Mouse (Mus musculus): ENCODE results near the gene Plod1. TPM values are rescaled to one million over a fixed set of nuclear protein-coding genes. Genes with fewer than 3 reads are reported as not detected.
A peak's percentile ranks its signal among the peaks of the same experiment; 100 is the strongest.

The Plod1 gene
- total RNA-seq, 2 experiments from 2014 or later = 12.1 to 12.6 TPM

DNA sequence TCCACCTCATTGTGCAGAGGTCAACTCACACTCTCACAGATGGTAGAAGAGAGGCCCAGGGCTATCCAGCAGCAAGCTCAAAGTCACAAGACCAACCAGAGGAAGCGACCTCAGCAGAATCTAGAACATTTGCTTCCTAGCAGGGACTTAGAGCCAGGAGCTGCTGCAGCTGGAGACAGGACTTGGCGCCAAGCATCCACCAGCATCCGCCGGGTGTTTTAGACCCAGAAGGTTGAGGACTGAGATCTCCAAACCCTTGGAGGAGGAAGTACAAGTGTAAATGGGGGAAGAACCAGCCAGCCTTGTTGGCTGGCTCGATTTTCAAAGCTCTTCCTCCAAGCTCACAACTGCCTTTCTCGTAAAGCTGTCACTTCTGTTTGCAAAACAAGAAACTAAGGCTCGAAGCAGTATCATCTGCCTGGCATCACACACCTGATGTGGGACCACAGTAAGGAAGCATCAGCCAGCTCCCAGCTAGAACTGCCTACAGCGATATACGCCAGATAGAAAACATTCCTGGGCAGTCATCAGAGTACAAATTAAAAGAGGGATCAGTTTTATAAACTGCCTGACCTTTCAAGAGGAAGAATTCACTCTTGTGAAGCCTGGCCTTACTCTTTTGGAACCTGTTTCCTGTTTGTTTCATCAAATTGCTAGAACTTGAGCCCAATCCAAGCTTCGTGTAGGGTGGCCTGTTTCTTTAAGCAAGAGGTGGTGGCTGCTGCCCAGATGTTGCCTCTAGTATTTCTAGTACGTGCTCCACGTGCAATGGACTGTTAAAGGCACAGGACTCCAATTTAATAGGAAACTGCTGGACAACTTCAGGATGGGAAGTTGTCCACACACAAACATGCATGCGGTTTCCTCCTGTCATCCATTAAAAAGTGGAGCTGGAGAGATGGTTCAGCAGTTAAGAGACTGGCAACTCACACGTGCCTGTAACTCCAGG, 1.9 kb upstream of the Plod1 start:
- no peak for DNase-seq (ENCODE audit: low spot score in 2 of 2)

DNA sequence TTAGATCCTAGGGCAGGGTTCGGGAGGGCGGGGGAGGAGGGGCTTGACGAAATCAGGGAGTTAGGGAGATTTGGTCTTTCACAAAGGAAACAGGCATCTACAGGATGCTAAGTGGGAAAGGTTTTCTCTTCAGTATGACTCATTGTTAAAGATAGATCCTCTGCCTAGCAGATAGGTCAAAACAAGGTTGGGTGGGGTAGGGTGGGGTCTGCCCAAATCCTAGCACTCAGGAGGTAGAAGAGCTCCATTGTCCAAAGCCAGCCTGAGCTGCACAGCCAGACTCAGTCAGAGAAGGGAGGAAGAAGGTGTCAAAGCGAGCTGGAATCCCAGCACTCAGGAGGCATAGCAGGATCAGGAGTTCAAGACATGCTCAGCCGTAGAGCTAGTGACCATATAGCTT, 919 bp upstream of the Plod1 start:
- no peak for DNase-seq (ENCODE audit: low spot score in 2 of 2)

DNA sequence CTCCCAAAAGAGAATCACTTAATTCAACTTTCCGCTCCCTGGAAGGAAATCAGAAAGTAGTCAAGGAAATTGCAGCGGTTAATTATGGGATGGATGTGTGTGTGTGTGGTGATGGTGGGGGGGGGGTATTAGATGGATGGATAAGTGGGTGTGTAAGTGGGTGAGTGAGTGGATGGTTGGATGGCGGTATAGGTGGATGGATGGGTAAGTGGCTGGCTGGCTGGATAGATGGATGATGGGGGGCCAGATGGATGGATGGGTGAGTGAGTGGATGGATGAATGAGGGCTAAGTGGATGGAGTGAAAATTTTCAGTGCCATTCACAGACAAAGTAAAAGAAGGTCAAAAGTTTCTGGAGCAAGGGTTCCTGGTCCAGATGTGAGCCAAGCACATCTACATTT, 454 bp upstream of the Plod1 start:
- no peak for DNase-seq (ENCODE audit: low spot score in 2 of 2)

DNA sequence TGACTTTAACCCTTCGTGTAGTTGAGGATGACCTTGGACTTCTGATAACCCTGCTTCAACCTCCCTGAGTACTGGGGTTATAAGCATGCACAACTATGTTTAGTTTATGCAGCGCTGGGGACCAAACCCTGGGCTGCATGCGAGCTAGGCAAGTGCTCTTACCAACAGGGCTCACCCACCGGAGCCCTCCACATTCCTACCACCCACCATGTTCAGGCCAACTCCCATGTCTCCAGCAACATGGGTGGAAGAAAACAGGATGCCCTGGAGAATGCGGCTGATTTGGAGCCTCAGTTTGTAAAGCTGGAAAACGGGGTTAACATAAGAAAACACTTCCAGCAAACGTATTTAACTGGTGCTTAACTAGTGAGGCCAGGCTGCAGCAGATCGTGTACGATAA, 663 bp downstream of the Plod1 start:
- no peak for DNase-seq (ENCODE audit: low spot score in 2 of 2)

DNA sequence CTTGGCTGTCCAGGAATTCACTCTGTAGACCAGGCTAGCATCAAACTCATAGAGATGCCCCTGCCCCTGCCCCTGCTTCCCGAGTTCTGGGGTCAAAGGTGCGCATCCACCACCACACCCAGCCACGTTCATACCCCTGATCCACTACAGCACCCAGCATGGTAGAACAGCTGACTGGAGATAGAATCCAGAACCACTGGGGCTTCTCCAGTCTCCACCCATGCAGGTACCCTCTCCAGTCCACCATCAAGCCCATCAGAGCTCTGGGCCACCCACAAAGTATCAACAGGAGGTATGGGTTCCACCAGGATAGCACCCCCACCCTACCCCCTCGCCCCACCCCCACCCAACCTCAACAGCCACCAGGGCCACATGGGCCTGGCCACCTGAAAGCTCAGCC, 2.0 kb downstream of the Plod1 start:
- no peak for DNase-seq (ENCODE audit: low spot score in 2 of 2)

DNA sequence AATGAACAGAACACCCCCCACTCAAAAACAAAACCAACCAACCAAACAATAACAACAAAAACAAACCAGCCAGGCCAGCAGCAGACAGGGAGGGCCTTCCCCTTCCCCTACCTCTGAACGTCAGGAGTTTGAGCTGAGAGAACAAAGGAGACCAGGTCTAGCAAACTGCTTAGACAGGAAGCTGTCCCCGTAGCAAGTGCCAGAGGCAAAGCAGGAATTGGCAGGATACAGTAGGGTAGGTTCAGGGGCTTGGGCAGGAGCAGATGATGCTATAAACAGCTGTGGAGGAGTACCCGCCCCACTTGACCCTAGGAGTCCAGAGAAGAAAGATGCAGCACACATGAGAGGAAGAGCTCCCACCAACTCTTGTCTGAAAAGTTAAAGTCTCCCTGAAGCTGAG, 2.4 kb downstream of the Plod1 start:
- no peak for DNase-seq (ENCODE audit: low spot score in 2 of 2)

DNA sequence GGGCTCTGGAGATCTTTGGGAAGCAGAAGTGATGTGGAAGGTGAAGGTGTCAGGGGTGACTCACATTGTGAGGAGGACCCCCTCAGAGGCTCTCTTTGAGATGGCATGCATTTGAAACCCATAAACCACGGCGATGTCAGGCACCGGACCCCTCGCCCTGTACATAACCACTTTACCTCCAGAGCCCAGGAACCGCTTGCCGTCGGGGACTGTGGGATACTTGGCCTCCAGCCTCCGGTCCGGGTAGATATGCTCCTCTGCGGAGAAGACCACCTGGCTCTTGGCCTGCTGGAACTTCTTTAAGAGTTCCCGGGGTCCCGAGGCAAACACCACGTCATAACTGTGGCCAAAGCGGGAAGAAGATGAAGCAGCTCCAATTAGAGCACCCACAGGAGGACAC, 5.6 kb downstream of the Plod1 start:
- no peak for DNase-seq (ENCODE audit: low spot score in 2 of 2)

DNA sequence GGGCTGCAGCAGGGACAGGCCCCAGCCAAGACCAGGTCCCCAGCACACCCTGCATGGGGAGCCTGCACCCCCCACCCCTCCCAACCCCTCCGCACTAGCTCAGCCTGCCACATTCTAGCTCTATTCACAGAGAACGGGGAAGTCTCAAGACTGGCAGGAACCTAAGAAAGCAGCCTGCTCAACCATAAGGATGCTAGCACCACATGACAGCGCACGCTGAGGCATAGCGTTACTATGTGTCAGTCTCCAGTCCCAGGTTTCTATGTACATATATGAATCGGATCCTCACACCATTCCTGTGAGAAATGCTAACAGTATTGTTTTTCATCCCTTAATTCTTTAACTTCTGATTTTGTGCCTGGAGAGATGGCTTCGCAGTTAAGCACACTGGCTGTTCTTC, 8.0 kb downstream of the Plod1 start:
- no peak for DNase-seq (ENCODE audit: low spot score in 2 of 2)

DNA sequence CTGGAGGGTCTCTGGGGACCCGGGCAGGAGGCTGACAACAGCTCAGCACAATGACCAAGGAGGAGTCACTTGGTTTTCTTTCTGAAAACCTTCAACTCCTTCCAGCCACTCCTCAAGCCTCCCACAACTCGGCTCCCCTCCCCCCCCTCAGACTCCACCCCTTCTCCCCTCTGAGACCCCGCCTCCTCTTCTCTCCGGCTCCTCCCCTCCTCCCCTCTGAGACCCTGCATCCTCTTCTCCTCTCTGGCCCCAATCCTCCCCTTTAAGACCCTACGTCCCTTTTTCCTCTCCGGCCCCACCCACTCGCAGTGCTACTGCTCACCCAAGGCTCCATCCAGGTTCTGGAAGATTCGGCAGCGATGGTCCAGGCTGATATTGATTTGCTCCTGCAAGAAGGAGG, 8.4 kb downstream of the Plod1 start:
- DNase-seq (ENCODE audit: low spot score in 2 of 2) = no peak

DNA sequence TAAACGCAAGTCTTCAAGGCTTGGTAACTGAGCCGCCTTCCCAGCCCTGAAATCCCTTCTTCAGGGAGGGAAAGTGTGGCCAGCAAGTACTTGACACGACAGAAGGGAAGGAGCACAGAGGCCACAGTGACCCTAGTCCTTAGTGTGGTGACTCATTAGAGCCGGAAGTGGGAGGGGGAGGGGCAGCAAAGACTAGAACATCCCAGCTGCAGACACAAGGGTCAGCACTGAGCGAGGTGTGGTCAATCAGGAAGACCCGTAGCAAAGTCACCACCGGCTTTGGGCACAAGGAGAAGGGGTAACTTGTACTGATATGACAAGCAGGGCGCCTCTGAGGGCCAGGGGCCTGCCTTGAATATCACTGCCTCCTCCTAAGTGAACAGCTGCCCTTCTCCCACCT, 8.9 kb downstream of the Plod1 start:
- no peak for DNase-seq (ENCODE audit: low spot score in 2 of 2)

DNA sequence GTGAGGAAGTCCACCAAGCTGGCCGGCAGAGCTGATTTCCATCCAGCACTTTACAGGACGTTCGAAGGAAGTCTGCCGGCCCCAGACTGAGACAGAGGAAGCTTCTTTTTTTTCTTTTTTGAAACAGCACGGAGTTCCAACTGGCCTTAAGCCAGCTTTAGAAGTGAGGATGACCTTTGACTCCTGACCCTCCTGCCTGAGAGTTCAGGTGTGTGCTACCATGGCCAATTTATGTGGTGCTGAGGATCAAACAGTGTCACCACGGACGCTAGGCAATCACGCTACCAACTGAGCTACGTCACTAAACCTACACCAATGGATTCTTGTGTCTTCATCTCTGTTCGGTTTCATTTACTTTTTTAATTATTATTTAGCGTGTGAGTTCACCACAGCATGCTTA, 14.2 kb downstream of the Plod1 start:
- DNase-seq (ENCODE audit: low spot score in 2 of 2) = no peak

DNA sequence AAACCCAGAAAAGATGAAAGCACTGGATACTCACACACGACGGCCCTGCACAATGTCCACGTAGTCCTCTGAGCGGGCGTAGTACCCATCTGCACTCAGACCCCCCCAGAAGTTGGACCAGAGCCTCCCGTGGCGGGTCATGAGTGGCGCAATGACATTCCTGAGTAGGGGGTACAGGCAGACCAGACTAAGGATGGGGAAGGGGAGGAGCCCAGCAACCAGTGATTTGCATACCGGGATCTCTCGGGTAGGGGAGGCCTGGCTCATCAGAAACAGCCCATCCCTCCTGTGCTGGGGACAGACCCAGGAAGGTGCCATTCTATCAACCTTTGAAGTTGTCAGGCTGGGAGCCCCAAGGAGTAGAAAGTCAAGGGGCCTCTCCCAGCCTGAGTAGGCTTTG, 15.6 kb downstream of the Plod1 start:
- no peak for DNase-seq (ENCODE audit: low spot score in 2 of 2)

DNA sequence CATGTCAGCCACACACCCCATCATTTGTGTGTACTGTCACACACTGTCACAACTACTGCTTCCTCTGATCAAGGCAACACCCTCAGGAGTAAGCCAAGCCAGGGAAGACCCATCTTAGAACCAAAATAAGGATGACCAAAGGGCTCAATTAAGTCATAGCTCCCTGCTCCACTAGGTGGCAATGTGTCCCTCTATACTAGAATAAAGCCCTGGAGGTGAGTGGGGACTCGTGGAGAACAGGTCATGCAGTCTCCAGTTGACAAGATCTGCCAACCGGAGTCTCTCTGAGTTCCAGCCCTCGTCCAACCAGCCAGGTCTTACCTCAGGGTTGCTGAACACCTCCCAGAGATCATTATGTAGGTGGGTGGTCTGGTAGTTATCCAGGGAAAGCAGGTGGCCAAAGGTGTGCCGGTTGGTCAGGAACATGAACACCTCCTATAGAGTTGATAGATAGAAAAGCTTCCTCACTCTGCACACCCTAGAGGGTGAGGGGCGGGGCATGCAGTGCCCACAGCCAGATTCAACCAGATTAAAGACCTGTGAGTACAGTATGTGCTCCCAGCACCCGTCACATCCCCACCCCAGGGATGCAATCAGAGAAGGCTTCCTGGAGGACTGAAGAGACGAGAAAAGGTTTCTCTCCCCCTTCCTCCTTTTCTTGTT, 18.0 kb downstream of the Plod1 start:
- peak; percentile 38 to 44 for DNase-seq (ENCODE audit: low spot score in 2 of 2)

DNA sequence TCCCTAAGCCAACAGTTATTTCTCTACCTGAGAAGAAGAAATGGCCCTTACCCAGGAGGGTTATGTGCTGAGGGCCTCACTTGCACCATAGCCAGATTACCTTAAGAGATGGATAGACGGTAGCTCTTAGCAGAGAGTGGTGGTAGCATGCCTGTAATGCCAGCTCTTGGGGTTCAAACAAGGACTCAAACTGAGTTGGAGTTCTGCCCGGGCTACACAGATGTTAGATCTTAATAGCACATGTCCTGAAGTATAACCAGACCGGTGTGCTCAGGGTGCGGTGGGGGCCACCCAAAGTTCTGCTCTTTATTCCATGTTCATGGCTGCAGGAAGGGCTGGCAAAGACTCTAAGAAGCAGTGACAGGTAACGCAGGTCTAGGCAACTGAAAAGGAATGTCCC, 27.1 kb downstream of the Plod1 start:
- DNase-seq (ENCODE audit: low spot score in 2 of 2) = no peak

DNA sequence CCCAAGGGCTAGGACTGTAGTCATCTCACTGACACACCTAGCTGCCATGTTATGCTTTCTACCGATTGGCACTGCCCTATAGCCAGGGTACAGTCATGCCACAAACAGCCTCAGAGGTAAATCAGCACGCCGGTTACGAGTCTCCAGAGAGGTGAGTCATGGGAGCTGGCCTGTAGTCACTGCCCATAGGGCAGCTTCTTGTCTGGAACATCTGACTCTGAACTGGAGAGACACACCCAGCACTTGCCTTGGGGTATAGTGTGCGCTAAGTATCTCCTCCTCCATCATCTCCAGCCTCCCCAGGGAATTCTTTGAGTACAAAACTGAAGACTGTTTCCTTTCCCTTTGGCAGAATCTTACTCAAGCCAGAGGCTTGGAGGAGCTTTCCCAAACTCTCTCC, 30.3 kb downstream of the Plod1 start:
- no peak for DNase-seq (ENCODE audit: low spot score in 2 of 2)

DNA sequence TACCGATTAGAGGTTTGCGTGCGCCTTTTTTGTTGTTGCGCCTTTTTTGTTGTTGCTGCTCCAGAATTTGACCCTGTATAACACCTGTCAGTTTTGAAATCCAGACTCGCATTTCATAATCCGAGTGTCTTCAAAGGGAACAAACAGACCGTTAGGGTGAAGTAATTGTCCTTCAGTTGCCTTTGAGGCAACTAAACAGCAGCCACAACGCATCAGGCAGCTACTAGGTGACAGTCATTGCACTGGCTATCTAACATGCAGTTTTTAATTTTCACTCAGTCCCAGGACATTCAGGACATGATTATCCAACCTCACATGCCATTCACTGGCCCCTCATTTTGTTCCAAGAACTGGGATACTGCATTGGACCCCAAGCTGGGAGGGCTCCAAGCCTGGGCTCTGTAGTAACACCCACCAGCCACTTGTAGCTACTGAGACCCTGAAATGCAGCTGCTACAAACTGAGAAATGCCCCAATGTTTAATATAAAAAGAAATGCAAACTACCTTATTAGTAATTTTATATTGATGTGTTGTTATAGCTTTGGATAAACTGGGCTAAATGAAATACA, 31.4 kb downstream of the Plod1 start:
- no peak for DNase-seq (ENCODE audit: low spot score in 2 of 2)

DNA sequence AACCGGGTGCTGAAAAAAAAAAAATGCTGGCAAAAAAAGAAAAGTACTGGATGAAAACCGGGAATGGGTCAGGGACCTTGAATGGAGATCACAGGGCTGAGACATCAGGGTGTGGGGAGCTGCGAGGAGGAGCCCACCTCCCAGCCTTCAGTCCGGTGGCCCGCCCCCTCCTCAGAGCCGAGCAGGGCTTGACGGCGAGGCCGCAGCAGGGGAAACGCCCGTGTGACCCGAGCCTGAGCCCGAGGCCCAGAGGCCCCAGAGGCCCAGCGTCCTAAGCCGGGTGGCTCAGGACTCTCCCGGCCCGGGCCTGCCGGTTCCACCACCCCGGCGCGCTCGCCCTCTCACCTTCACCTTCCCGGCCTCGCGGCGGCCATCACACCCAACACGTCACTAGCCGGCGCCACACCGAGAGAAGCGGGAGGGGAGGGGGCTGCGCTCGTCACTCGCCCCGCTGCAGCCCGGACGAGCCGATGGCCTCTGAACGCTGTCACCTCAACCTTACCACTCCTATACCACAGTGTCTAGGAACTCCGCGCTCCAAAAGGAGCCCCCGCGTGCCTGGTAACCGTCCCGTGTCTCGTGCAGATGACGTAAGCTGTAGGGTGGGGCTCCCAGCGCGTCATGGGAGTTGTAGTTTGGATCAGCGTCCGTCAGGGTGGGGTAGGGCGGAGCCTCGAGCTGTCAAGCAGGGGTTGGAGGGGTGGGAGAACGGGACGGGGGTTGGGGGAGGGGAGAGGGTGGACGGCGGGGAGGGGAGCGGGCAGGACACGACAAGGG, 32.1 kb downstream of the Plod1 start, which contains the start of gene Mfn2:
Mfn2 (minus strand) TSS at position 392 of the 777 bp plus-strand sequence.
- DNase-seq (ENCODE audit: low spot score in 2 of 2) = peak; percentile 85 to 89

DNA sequence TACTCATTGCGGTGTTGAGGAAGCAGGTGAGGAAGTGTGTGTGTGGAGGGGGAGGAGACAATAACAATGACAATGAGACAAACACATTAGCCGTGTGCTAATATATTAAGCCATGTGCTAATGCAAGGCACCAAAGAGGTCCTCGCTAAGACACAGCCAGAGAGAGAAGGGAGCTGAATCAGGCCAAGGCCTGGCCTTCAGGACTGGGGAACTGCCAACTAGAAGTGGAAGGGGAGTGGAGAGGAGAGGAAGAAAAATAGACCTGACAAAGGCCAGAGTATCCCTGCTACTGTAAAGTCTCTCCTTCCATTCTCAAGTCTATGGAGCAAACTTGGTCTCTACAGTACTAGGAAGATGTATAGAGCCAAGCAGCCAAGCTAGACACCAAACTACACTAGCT, 33.0 kb downstream of the Plod1 start:
- DNase-seq (ENCODE audit: low spot score in 2 of 2) = no peak

DNA sequence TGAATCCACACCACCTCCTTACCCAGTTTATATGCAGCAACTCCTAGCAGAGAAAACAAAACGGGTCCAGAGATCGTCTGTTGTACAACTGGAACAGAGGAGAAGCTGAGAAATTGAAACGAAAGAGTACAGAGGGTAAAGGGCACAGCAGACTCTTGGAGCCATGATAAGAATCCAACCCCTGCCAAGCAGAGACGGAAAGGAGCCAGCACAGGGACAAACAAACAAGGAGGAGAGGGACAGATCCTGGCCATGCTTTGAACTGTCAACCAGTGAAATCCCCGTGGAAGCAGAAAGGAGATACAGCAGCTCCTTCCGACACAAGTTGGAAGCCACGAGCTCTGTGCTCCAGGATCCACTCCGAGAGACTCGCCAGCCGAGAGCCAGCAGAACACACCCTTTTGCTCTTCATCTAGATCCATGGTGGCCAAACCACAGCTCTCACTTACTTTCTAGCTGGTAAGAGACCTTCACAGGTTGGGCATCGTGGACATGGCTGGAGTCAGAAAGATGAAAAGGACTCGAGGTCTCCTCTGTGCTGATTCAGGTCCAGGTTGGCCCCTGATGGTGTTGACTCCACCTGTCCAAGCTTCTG, 33.6 kb downstream of the Plod1 start:
- DNase-seq (ENCODE audit: low spot score in 2 of 2) = no peak

DNA sequence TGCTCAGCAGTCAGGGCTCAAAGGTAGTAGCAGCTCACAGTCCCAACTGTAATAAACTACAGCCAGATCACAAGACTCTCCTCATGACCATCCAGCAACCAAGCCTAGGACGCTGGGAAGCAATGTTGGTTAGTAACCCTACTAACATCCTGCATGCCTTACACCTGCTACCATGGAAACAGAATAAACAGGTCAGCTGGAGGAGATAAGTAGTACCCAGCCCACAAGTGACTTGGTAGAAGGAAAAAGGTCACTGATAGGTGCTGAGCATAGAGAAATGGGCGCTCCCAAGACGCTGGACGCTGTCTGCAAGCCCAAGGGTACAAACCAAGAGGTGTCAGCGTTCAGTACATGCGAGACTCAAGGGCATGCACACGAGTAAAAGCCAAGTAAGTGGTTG, 36.1 kb downstream of the Plod1 start:
- DNase-seq (ENCODE audit: low spot score in 2 of 2) = no peak

DNA sequence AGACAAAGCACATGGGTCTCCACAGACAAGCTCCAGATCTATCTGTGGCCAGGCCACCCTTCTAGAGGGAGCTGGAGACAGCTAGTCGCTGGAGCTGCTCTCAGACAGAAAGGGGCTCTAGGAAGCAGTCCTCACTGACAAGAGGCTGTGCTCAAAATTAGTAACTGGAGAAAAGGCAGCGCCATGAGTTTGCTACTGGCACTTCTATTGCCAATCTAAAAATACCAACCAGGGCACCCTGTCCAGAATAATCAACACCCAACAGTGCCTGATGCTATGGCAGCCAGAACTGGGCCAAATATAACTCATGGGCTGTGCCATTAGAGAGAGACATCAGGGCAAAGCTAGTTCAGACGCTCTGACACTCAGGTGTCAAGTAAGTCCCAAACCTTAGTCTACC, 39.2 kb downstream of the Plod1 start:
- no peak for DNase-seq (ENCODE audit: low spot score in 2 of 2)

Measured in left cerebral cortex, adult 18-20 months (tissue).